ENCODE assay signal across 25 mouse cellular contexts in genomic region chr17:78938927-78939326, GRCm38 (mm10). TPM values are rescaled to one million over a fixed set of nuclear protein-coding genes. Genes with fewer than 3 reads are reported as not detected.
DNase-seq lines count a peak whose midpoint lies in the region; ATAC-seq lines count a peak whose summit lies in the region.
"Had no signal": no experiment of that assay in that cellular context is flagged by ENCODE, and none has a peak within 500 bp of the region (broad histone marks: within the 10 kb centered on the region; RNA-seq: fewer than 3 reads in every experiment).

No protein-coding gene starts in this region.

- H3K4me2 ChIP-seq in kidney, embryonic 16.5 days (replicated peaks; ENCODE audit: low read depth, low read length) = no peak overlapping the region
- H3K4me2 ChIP-seq: embryonic facial prominence, embryonic 13.5 days; forebrain, embryonic 12.5 days; heart, embryonic 12.5 days; hindbrain, embryonic 14.5 days had no signal

- H3K36me3 ChIP-seq in kidney, embryonic 16.5 days (ENCODE audit: insufficient read depth, low read length) = peaks cover 25% of the 10 kb centered on the region

- no peak overlapping the region for H3K27ac ChIP-seq in kidney, embryonic 16.5 days (ENCODE audit: low read length)
- H3K27ac ChIP-seq: embryonic facial prominence, embryonic 13.5 days; forebrain, embryonic 12.5 days; hindbrain, embryonic 10.5 days; hindbrain, embryonic 14.5 days had no signal

- H3K9me3 ChIP-seq in kidney, embryonic 16.5 days (ENCODE audit: low read length) = no peaks in the 10 kb centered on the region
- H3K9me3 ChIP-seq: embryonic facial prominence, embryonic 13.5 days; forebrain, embryonic 12.5 days; G1E; heart, embryonic 12.5 days; hindbrain, embryonic 10.5 days had no signal

- ATAC-seq in megakaryocyte, adult 5-6 weeks (ENCODE audit: poor library complexity, severe bottlenecking) = peak; percentile 59
- peak; percentile 28; the same call in 1 of the 2 replicates for ATAC-seq in neutrophil, adult 5-6 weeks (ENCODE audit: extremely low read depth, insufficient number of reproducible peaks, low FRiP score, poor library complexity, severe bottlenecking)
- no peak for ATAC-seq in kidney, embryonic 16.5 days (ENCODE audit: low FRiP score, low TSS enrichment)
- ATAC-seq: activated CD4-positive, CD25-positive, alpha-beta regulatory T cell, adult 4 months; CD4-positive, CD25-positive, alpha-beta regulatory T cell, adult 4 months; forebrain, embryonic 16.5 days; Patski had no signal

- H3K9ac ChIP-seq in kidney, embryonic 16.5 days (replicated peaks; ENCODE audit: low read length) = no peak overlapping the region
- H3K9ac ChIP-seq: embryonic facial prominence, embryonic 13.5 days; forebrain, embryonic 12.5 days; heart, embryonic 12.5 days; hindbrain, embryonic 14.5 days had no signal

- 94% methylated on average over 4 of the region's 4 CpGs for WGBS in kidney, embryonic 16.5 days

- no peak overlapping the region for H3K4me3 ChIP-seq in kidney, embryonic 16.5 days (ENCODE audit: low read length)
- H3K4me3 ChIP-seq: embryonic facial prominence, embryonic 13.5 days; forebrain, embryonic 12.5 days; heart, embryonic 12.5 days; hindbrain, embryonic 10.5 days had no signal

- DNase-seq in 416B (ENCODE audit: low read depth) (peak; percentile 60), MEL-GATA-1-ER (ENCODE audit: extremely low read depth, low read depth) (peak; percentile 62)
- DNase-seq in left cerebral cortex, adult 8-10 months (ENCODE audit: low spot score in 2 of 2) = no peak
- DNase-seq: adrenal gland, postnatal 25 days; cerebellum, adult 2 months; cerebellum, postnatal 14 days; gastrocnemius, postnatal 14 days had no signal

- H3K4me1 ChIP-seq in kidney, embryonic 16.5 days (ENCODE audit: insufficient read depth, low read length) = peaks cover 17% of the 10 kb centered on the region

- no peaks in the 10 kb centered on the region for H3K27me3 ChIP-seq in kidney, embryonic 16.5 days (ENCODE audit: insufficient read depth, low read length)
- H3K27me3 ChIP-seq: embryonic facial prominence, embryonic 13.5 days; forebrain, embryonic 12.5 days; heart, embryonic 12.5 days; Patski had no signal

RNA-seq across cellular contexts. Expression of gene Ndufaf7, which starts 2.0 kb away (rescaled TPM):
- 61.6 and 64.7 TPM in 2 replicates for total RNA-seq in megakaryocyte, adult 5-6 weeks (2015)
- total RNA-seq in megakaryocyte, adult 5-6 weeks (2017) = 40.6 and 54.7 TPM in 2 replicates
- total RNA-seq in neutrophil, adult 5-6 weeks (2017) = 30.1 and 30.5 TPM in 2 replicates
- 10 to 100 TPM; 47.1 to 57.8 (median 51.7) TPM for total RNA-seq in left cerebral cortex, adult 8-10 months (2022)
- 64.4 and 66.3 TPM in 2 replicates for polyA plus RNA-seq in kidney, embryonic 16.5 days (2015; fragmentation: Nextera tagmentation; extraction: Ambion mirVana)

RNA-seq across cellular contexts. Expression of gene Cebpz, which starts 2.1 kb away (rescaled TPM):
- total RNA-seq in megakaryocyte, adult 5-6 weeks (2015) = 32.9 and 40.2 TPM in 2 replicates
- total RNA-seq in megakaryocyte, adult 5-6 weeks (2017) = 101 and 115 TPM in 2 replicates
- 116 and 117 TPM in 2 replicates for total RNA-seq in neutrophil, adult 5-6 weeks (2017)
- 10 to 100 TPM; 30.0 to 33.4 (median 31.0) TPM for total RNA-seq in left cerebral cortex, adult 8-10 months (2022)
- 46.8 and 56.7 TPM in 2 replicates for polyA plus RNA-seq in kidney, embryonic 16.5 days (2015; fragmentation: Nextera tagmentation; extraction: Ambion mirVana)

RNA-seq across cellular contexts. Expression of gene Cebpzos, which starts 22.6 kb away (rescaled TPM):
- total RNA-seq in megakaryocyte, adult 5-6 weeks (2015) = 28.2 and 36.8 TPM in 2 replicates
- total RNA-seq in megakaryocyte, adult 5-6 weeks (2017) = 36.5 and 56.0 TPM in 2 replicates
- 35.7 and 39.7 TPM in 2 replicates for total RNA-seq in neutrophil, adult 5-6 weeks (2017)
- total RNA-seq in left cerebral cortex, adult 8-10 months (2022) = 10 to 100 TPM; 24.4 to 31.5 (median 28.3) TPM
- 96.5 and 98.1 TPM in 2 replicates for polyA plus RNA-seq in kidney, embryonic 16.5 days (2015; fragmentation: Nextera tagmentation; extraction: Ambion mirVana)

RNA-seq across cellular contexts. Expression of gene Sult6b1, which starts 32.1 kb away (rescaled TPM):
- not detected in 2 replicates for total RNA-seq in megakaryocyte, adult 5-6 weeks (2015)
- 1.4 TPM in 1 of 2 replicates, not detected in the other for total RNA-seq in megakaryocyte, adult 5-6 weeks (2017)
- total RNA-seq in neutrophil, adult 5-6 weeks (2017) = not detected in 2 replicates
- total RNA-seq in left cerebral cortex, adult 8-10 months (2022) = under 1 TPM in 2 of 4 experiments, not detected in 2; 0.46 to 0.68 TPM
- polyA plus RNA-seq in kidney, embryonic 16.5 days (2015; fragmentation: Nextera tagmentation; extraction: Ambion mirVana) = 0.23 TPM in 1 of 2 replicates, not detected in the other
- total RNA-seq: adrenal gland, adult 18-20 months; gastrocnemius, adult 18-20 months; gastrocnemius, postnatal 14 days; heart, adult 8-10 months; heart, postnatal 25 days had no signal
- polyA plus RNA-seq: forebrain, embryonic 12.5 days; forebrain, embryonic 16.5 days; G1E; gonadal fat pad, adult 2 months had no signal

RNA-seq across cellular contexts. Expression of gene Eif2ak2, which starts 56.6 kb away (rescaled TPM):
- total RNA-seq in megakaryocyte, adult 5-6 weeks (2015) = 22.9 and 27.2 TPM in 2 replicates
- total RNA-seq in megakaryocyte, adult 5-6 weeks (2017) = 48.4 and 58.0 TPM in 2 replicates
- 43.1 and 52.8 TPM in 2 replicates for total RNA-seq in neutrophil, adult 5-6 weeks (2017)
- total RNA-seq in left cerebral cortex, adult 8-10 months (2022) = 10 to 100 TPM in 1 of 4 experiments, 1 to 10 TPM in 3; 5.8 to 13.6 (median 8.0) TPM
- polyA plus RNA-seq in kidney, embryonic 16.5 days (2015; fragmentation: Nextera tagmentation; extraction: Ambion mirVana) = 8.8 and 9.6 TPM in 2 replicates

Comparison
In these comparisons a context has a peak if more than half of its experiments do, and no peak if none do; other contexts are left out.
1. DNase-seq: peak in 416B (single experiment) and MEL-GATA-1-ER (single experiment); none in left cerebral cortex, adult 8-10 months (0 of 2).